Mouse (Mus musculus) CH12.LX (cell line): ENCODE measurements around the gene Btn1a1. TPM values are rescaled to one million over a fixed set of nuclear protein-coding genes. Genes with fewer than 3 reads are reported as not detected.

Experiments used
- DNase-seq: peaks from one replicate; pipeline ENCODE4 v3.0.0-alpha.2; 2013; ENCODE audit errors: extremely low read depth
- H3K27ac ChIP-seq: 2 replicates; pipeline ENCODE4 v1.5.1; 2012; ENCODE audit warnings: low read depth, mild to moderate bottlenecking, control low read depth, moderate library complexity; ENCODE audit not compliant: insufficient read depth
- H3K27me3 ChIP-seq: replicated peaks from 2 replicates; pipeline ENCODE3; 2012; ENCODE audit warnings: inconsistent platforms
- H3K36me3 ChIP-seq, 2 experiments: replicated peaks in 1 of 2; 2 replicates each; pipeline versions ENCODE3 to v1.6.1; 2012; ENCODE audit warnings: inconsistent platforms in 1 of 2, low read length in 1 of 2, mild to moderate bottlenecking in 1 of 2, mixed read lengths in 1 of 2, moderate library complexity in 1 of 2; ENCODE audit not compliant: control insufficient read depth in 1 of 2, insufficient read depth in 1 of 2
- H3K4me1 ChIP-seq, 2 experiments: 2 replicates each; pipeline ENCODE4 v1.6.1; 2012; ENCODE audit warnings: inconsistent platforms in 1 of 2, moderate library complexity in 1 of 2; ENCODE audit not compliant: insufficient read depth in 2 of 2, control insufficient read depth in 1 of 2
- H3K4me2 ChIP-seq: 2 replicates; pipeline ENCODE4 v1.6.1; 2012; ENCODE audit warnings: low read depth, mild to moderate bottlenecking, control low read depth; ENCODE audit not compliant: poor library complexity, insufficient read depth, severe bottlenecking
- H3K4me3 ChIP-seq, 3 experiments: fragments of 150-350 bp in 1 of 3; sonication (generic) in 1 of 3; replicated peaks in 1 of 3; 2 replicates each; pipeline versions ENCODE3 to v1.5.1; 2011 to 2012; ENCODE audit warnings: low read depth in 2 of 3, low read length in 2 of 3, mild to moderate bottlenecking in 2 of 3, moderate library complexity in 2 of 3, control low read depth in 1 of 3, improper control_type of control experiment in 1 of 3, inconsistent platforms in 1 of 3, mixed read lengths in 1 of 3; ENCODE audit not compliant: poor library complexity in 1 of 3
- H3K79me2 ChIP-seq: replicated peaks from 2 replicates; pipeline ENCODE4 v1.6.1; 2012; ENCODE audit warnings: mild to moderate bottlenecking, moderate library complexity; ENCODE audit not compliant: control insufficient read depth, poor library complexity, insufficient read depth, severe bottlenecking; ENCODE audit errors: extremely low read depth
- H3K9ac ChIP-seq: 2 replicates; pipeline ENCODE4 v1.6.1; 2012; ENCODE audit warnings: low read depth, mild to moderate bottlenecking, control low read depth, moderate library complexity; ENCODE audit not compliant: insufficient read depth
- H3K9me3 ChIP-seq: replicated peaks from 2 replicates; pipeline ENCODE3; 2012; ENCODE audit warnings: low read length, inconsistent platforms, mixed read lengths
- BHLHE40 ChIP-seq: IDR thresholded peaks from 2 replicates; pipeline ENCODE4 v1.6.1; 2011; ENCODE audit warnings: mild to moderate bottlenecking, low read depth, low read length, improper control_type of control experiment
- CHD1 ChIP-seq: IDR thresholded peaks from 2 replicates; pipeline ENCODE4 v1.6.1; 2012; ENCODE audit warnings: low read depth, low read length, improper control_type of control experiment, inconsistent platforms
- E2F4 ChIP-seq: IDR thresholded peaks from 2 replicates; pipeline ENCODE4 v1.6.1; 2011; ENCODE audit warnings: low read depth, low read length, improper control_type of control experiment; ENCODE audit not compliant: insufficient replicate concordance
- ELF1 ChIP-seq: IDR thresholded peaks from 2 replicates; pipeline ENCODE4 v1.6.1; 2014; ENCODE audit warnings: low read depth, mild to moderate bottlenecking, inconsistent platforms, low read length, improper control_type of control experiment
- JUND ChIP-seq: conservative IDR thresholded peaks from 2 replicates; pipeline ENCODE4 v1.6.1; 2011; ENCODE audit warnings: low read depth, low read length, improper control_type of control experiment
- KAT2A ChIP-seq: IDR thresholded peaks from 2 replicates; pipeline ENCODE4 v1.6.1; 2012; ENCODE audit warnings: low read length, improper control_type of control experiment, inconsistent platforms; ENCODE audit not compliant: insufficient replicate concordance
- MAFK ChIP-seq: IDR thresholded peaks from 2 replicates; pipeline ENCODE4 v1.6.1; 2011; ENCODE audit warnings: low read length, improper control_type of control experiment; ENCODE audit not compliant: insufficient replicate concordance
- MAZ ChIP-seq: IDR thresholded peaks from 2 replicates; pipeline ENCODE4 v1.6.1; 2012; ENCODE audit warnings: low read depth, mild to moderate bottlenecking, inconsistent platforms, low read length, improper control_type of control experiment, moderate library complexity
- NRF1 ChIP-seq: IDR thresholded peaks from 2 replicates; pipeline ENCODE4 v1.6.1; 2014; ENCODE audit warnings: low read depth, mild to moderate bottlenecking, inconsistent platforms, low read length, improper control_type of control experiment, moderate library complexity
- POLR2AphosphoS2 ChIP-seq: IDR thresholded peaks from 2 replicates; pipeline ENCODE4 v1.6.1; 2011; ENCODE audit warnings: low read depth, low read length, improper control_type of control experiment
- SIN3A ChIP-seq: IDR thresholded peaks from 2 replicates; pipeline ENCODE4 v1.6.1; 2012; ENCODE audit warnings: low read length, improper control_type of control experiment, inconsistent platforms
- TBP ChIP-seq: conservative IDR thresholded peaks from 2 replicates; pipeline ENCODE4 v1.6.1; 2011; ENCODE audit warnings: low read depth, low read length, improper control_type of control experiment
- UBTF ChIP-seq: IDR thresholded peaks from 2 replicates; pipeline ENCODE4 v1.6.1; 2012; ENCODE audit warnings: low read depth, mild to moderate bottlenecking, inconsistent platforms, low read length, improper control_type of control experiment, moderate library complexity
- ZNF384 ChIP-seq: IDR thresholded peaks from 2 replicates; pipeline ENCODE4 v1.6.1; 2012; ENCODE audit warnings: low read depth, low read length, improper control_type of control experiment, inconsistent platforms
- dilution Hi-C: fragments of 300-500 bp; cut with MboI; formaldehyde crosslinking; loops from 2 replicates; pipeline ENCODE4 v1.14.3; 2020; ENCODE audit warnings: low sequenced_read_pairs; ENCODE audit not compliant: extremely low pct_unique_long_range_greater_than_20kb, extremely low pct_ligation_motif_present
- in situ Hi-C: fragments of 300-500 bp; cut with MboI; formaldehyde crosslinking; loops from 3 replicates; pipeline ENCODE4 v1.14.3; 2019; ENCODE audit warnings: low sequenced_read_pairs, low pct_ligation_motif_present, low pct_unique_long_range_greater_than_20kb, mixed read lengths
- polyA plus RNA-seq: library from polyadenylated mRNA; unstranded; fragments of >175 nt; gene quantifications from 2 replicates; pipeline ENCODE4 v1.2.1, GENCODE M21; 2012; ENCODE audit warnings: low read depth; ENCODE audit not compliant: insufficient read length
- total RNA-seq, 2 experiments: library from RNA; depleted of rRNA; stranded (reverse); fragments of 300-350 nt in 1 of 2; fragments of >200 nt in 1 of 2; gene quantifications; 2 replicates each; pipeline ENCODE4 v1.2.3; 2012 to 2014

The Btn1a1 gene
- total and polyA plus RNA-seq, 3 experiments, result 0.20 to 0.51 (median 0.21) TPM

DNA sequence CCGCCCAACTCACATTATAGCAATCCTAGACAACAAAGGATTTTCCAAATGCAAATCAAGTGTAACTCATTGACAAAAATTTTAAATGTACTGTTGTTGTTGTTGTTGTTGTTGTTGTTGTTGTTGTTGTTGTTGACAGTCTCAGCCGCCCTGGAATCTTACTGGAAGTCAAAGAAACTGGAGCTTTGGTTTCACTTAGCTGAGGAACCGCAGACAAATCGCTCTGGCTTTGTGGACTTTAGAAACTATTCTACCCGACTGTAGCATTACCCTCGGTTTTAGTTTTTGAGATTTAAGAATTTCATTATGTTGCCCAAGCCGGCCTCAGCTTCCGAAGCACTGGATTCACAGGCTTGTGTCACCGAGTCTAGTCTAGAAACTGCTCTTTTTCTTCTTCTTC lies 11.8 kb downstream of the Btn1a1 start:
- no peak for DNase-seq
- Histone ChIP-seq H3K27ac (no peak overlapping the region), H3K4me2 (peak overlapping the region; percentile 91; the same call in 1 of the 2 replicates), H3K79me2 (no peaks in the 10 kb centered on the region), H3K9me3 (no peaks in the 10 kb centered on the region), H3K27me3 (peaks cover 41% of the 10 kb centered on the region), H3K9ac (peak overlapping the region; percentile 76), H3K4me3 (peak overlapping the region; percentile 70 to 88 (median 72)), H3K36me3 (no peaks in the 10 kb centered on the region), H3K4me1 (peaks cover 2 to 9% of the 10 kb centered on the region in 2 experiments; a peak in 2 of 4 replicates)
- in situ Hi-C loops, result no loop called here
- TF ChIP-seq JUND (no peak), SIN3A (0 out of 2 replicates have a peak, but pooled peaks have one; percentile 36), MAZ (no peak), CHD1 (no peak), BHLHE40 (0 out of 2 replicates have a peak, but pooled peaks have one; percentile 36), E2F4 (no peak)
- dilution Hi-C loops, result no loop called here

DNA sequence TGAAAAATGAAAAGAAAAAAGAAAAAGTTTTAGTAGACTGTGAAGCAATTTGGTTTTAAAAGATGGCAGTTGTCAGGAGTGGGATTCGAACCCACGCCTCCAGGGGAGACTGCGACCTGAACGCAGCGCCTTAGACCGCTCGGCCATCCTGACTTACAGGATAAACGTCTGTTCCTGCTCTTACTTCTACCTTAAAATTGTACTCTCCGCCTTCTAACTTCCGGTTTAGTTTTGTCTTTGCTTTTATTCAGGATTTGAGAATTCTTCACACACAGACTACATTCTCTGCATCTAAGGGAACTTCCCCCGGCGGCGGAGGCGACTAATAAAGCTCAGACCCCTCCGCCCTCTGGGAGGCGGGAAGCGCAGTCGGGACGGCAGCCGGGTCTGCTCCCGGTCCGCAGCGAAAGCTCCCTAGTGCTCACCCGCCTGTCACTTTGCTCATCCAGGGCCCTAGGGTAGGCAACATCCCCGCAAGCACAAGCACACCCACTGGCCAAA lies 12.3 kb downstream of the Btn1a1 start:
- Histone ChIP-seq H3K4me3 (peak overlapping the region; percentile 70 to 88 (median 72)), H3K4me1 (peaks cover 2 to 14% of the 10 kb centered on the region in 2 experiments; a peak in 2 of 4 replicates), H3K9me3 (no peaks in the 10 kb centered on the region), H3K27ac (peak overlapping the region; percentile 70), H3K79me2 (no peaks in the 10 kb centered on the region), H3K9ac (peak overlapping the region; percentile 76), H3K27me3 (peaks cover 37% of the 10 kb centered on the region), H3K4me2 (peak overlapping the region; percentile 91; the same call in 1 of the 2 replicates), H3K36me3 (no peaks in the 10 kb centered on the region)
- dilution Hi-C loops, result no loop called here
- TF ChIP-seq NRF1, result peak; percentile 69
- TF ChIP-seq ELF1, result peak; percentile 98
- TF ChIP-seq E2F4, result 0 out of 2 replicates have a peak, but pooled peaks have one; percentile 87
- peak; percentile 64; the same call in 1 of the 2 replicates for TF ChIP-seq KAT2A
- peak; percentile 100 for TF ChIP-seq TBP
- no peak for TF ChIP-seq POLR2AphosphoS2
- TF ChIP-seq UBTF, result peak; percentile 69; the same call in 1 of the 2 replicates
- TF ChIP-seq ZNF384, result no peak
- peak; percentile 95 for TF ChIP-seq MAFK
- peak; percentile 85 for DNase-seq
- in situ Hi-C loops, result no loop called here
